Mouse (Mus musculus) embryo, embryonic 9.5 days (tissue): ENCODE measurements around the gene Arpp21.

ENCODE experiments used
- DNase-seq: peaks from one replicate; pipeline ENCODE4 v3.0.0-alpha.2; 2017; ENCODE audit errors: extremely low spot score

The Arpp21 gene

GRCm38 (mm10) chr9:112178438-112178837 is 57.3 kb downstream of the Arpp21 start:
- DNase-seq = no peak

- DNase-seq = no peak
These were observed 58.2 kb downstream of the Arpp21 start for GRCm38 (mm10) chr9:112177569-112177968.

GRCm38 (mm10) chr9:112176317-112176716 is 59.4 kb downstream of the Arpp21 start:
- DNase-seq = no peak

- DNase-seq = peak; percentile 31
These were observed 61.1 kb downstream of the Arpp21 start for GRCm38 (mm10) chr9:112174407-112175357.

GRCm38 (mm10) chr9:112173778-112174177 is 62.0 kb downstream of the Arpp21 start:
- DNase-seq = no peak

- no peak for DNase-seq
These were observed 71.1 kb downstream of the Arpp21 start for GRCm38 (mm10) chr9:112164677-112165076.

GRCm38 (mm10) chr9:112160981-112161380 is 74.8 kb downstream of the Arpp21 start:
- DNase-seq = no peak

GRCm38 (mm10) chr9:112153972-112154371 is 81.8 kb downstream of the Arpp21 start:
- DNase-seq = no peak

- DNase-seq = no peak
These were observed 83.0 kb downstream of the Arpp21 start for GRCm38 (mm10) chr9:112152762-112153161.

- no peak for DNase-seq
These were observed 84.6 kb downstream of the Arpp21 start for GRCm38 (mm10) chr9:112151177-112151576.

GRCm38 (mm10) chr9:112140658-112141057 is 95.1 kb downstream of the Arpp21 start:
- DNase-seq = no peak

- no peak for DNase-seq
These were observed 97.9 kb downstream of the Arpp21 start for GRCm38 (mm10) chr9:112137820-112138219.

- DNase-seq = peak; percentile 54
These were observed 104.9 kb downstream of the Arpp21 start for GRCm38 (mm10) chr9:112130812-112131211.

- no peak for DNase-seq
These were observed 111.1 kb downstream of the Arpp21 start for GRCm38 (mm10) chr9:112124667-112125066.

GRCm38 (mm10) chr9:112124184-112124583 is 111.6 kb downstream of the Arpp21 start:
- no peak for DNase-seq

GRCm38 (mm10) chr9:112123421-112123828 is 112.3 kb downstream of the Arpp21 start:
- DNase-seq = no peak

- DNase-seq = no peak
These were observed 116.2 kb downstream of the Arpp21 start for GRCm38 (mm10) chr9:112119535-112119934.

- DNase-seq = no peak
These were observed 116.7 kb downstream of the Arpp21 start for GRCm38 (mm10) chr9:112119106-112119433.

GRCm38 (mm10) chr9:112118411-112119105 is 117.2 kb downstream of the Arpp21 start:
- DNase-seq = peak; percentile 60

- DNase-seq = no peak
These were observed 117.9 kb downstream of the Arpp21 start for GRCm38 (mm10) chr9:112117632-112118410.

- DNase-seq = no peak
These were observed 124.1 kb downstream of the Arpp21 start for GRCm38 (mm10) chr9:112111610-112112009.

GRCm38 (mm10) chr9:112102852-112103192 is 132.9 kb downstream of the Arpp21 start:
- DNase-seq = no peak
